Mouse (Mus musculus) heart, embryonic 16.5 days (tissue): ENCODE measurements around the gene Fam163a. TPM values are rescaled to one million over a fixed set of nuclear protein-coding genes. Genes with fewer than 3 reads are reported as not detected.
"Not testable (repeated sequence)": the region's sequence is repeated elsewhere in the genome, so short reads cannot be mapped to it uniquely, and the experiment has no call there.

ENCODE experiments used
- ATAC-seq: fragments of 200-750 bp; cut with Nextera tagmentation; replicated peaks from 2 replicates; pipeline ENCODE4 v1.8.0; 2017; ENCODE audit warnings: moderate number of reproducible peaks; ENCODE audit not compliant: insufficient read depth, low FRiP score; ENCODE audit errors: extremely low read depth
- H3K27ac ChIP-seq: fragments of 300-500 bp; sonication (generic); 2 replicates; pipeline ENCODE4 v1.5.1; 2014; ENCODE audit warnings: mild to moderate bottlenecking, low read length, control low read depth, moderate library complexity
- H3K27me3 ChIP-seq: fragments of 300-500 bp; sonication (generic); 2 replicates; pipeline ENCODE4 v1.6.1; 2014; ENCODE audit warnings: low read length, mixed read lengths; ENCODE audit not compliant: control insufficient read depth, insufficient read depth
- H3K36me3 ChIP-seq: fragments of 300-500 bp; sonication (generic); 2 replicates; pipeline ENCODE4 v1.6.1; 2014; ENCODE audit not compliant: control insufficient read depth, insufficient read depth
- H3K4me1 ChIP-seq: fragments of 300-500 bp; sonication (generic); 2 replicates; pipeline ENCODE4 v1.6.1; 2014; ENCODE audit warnings: low read length, mixed read lengths; ENCODE audit not compliant: control insufficient read depth, insufficient read depth
- H3K4me2 ChIP-seq: fragments of 300-500 bp; sonication (generic); 2 replicates; pipeline ENCODE4 v1.6.1; 2014; ENCODE audit warnings: low read depth, mild to moderate bottlenecking, control low read depth, low read length
- H3K4me3 ChIP-seq: fragments of 300-500 bp; sonication (generic); 2 replicates; pipeline ENCODE4 v1.5.1; 2014; ENCODE audit warnings: mild to moderate bottlenecking, control low read depth, low read length
- H3K9ac ChIP-seq: fragments of 300-500 bp; sonication (generic); 2 replicates; pipeline ENCODE4 v1.6.1; 2014; ENCODE audit warnings: low read length, control low read depth
- H3K9me3 ChIP-seq: fragments of 300-500 bp; sonication (generic); replicated peaks from 2 replicates; pipeline ENCODE4 v1.6.1; 2016; ENCODE audit warnings: low read length; ENCODE audit not compliant: control insufficient read depth
- WGBS: fragments of 180-500 bp; shearing (Covaris S2); extraction: QIAGEN DNeasy Blood & Tissue Kit; methylation state at CpG from one replicate; pipeline ENCODE4 v1.1.7; 2014; 5-methylcytosine and 5-hydroxymethylcytosine counted together
- polyA plus RNA-seq: library from polyadenylated mRNA; unstranded; fragments of >200 nt; fragmentation: Nextera tagmentation; extraction: Ambion mirVana; gene quantifications from 2 replicates; pipeline ENCODE4 v1.2.1, GENCODE M21; 2015

Gene Fam163a
- polyA plus RNA-seq, 1 experiment from 2014 or later: 1.6 TPM

- Histone ChIP-seq H3K27ac (no peak overlapping the region), H3K4me1 (peaks cover 22% of the 10 kb centered on the region), H3K9ac (no peak overlapping the region), H3K4me2 (no peak overlapping the region), H3K9me3 (no peaks in the 10 kb centered on the region), H3K27me3 (no peaks in the 10 kb centered on the region), H3K4me3 (no peak overlapping the region), H3K36me3 (peaks cover 17% of the 10 kb centered on the region)
- 76% methylated on average over 3 of the region's 3 CpGs for WGBS
- ATAC-seq: no peak
These were observed 158.1 kb downstream of the Fam163a start for GRCm38 (mm10) chr1:156046688-156047087.

DNA sequence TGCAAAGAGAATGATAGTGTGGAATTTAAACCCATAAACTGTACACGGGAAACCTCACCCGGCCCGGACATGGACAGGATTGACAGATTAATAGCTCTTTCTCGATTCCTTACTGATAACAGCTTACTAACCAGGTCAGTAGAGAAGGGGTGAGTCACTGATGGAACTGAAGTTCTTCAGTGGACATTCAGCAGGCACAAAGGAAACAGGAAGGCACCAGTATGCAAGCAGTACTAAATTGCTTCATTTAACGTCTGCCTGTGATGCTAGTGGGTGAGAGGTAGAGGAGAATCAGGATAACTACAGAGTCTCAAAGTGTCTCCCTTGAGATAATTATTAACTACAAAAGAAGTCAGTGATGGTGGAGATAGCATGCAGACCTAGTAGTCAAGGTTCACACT lies 160.6 kb downstream of the Fam163a start:
- H3K4me1 ChIP-seq: peaks cover 24% of the 10 kb centered on the region
- no peaks in the 10 kb centered on the region for H3K27me3 ChIP-seq
- 62% methylated on average over 5 of the region's 5 CpGs for WGBS
- no peak overlapping the region for H3K27ac ChIP-seq
- H3K36me3 ChIP-seq: peaks cover 2% of the 10 kb centered on the region
- no peak overlapping the region for H3K4me3 ChIP-seq
- no peak overlapping the region for H3K4me2 ChIP-seq
- no peak overlapping the region for H3K9ac ChIP-seq
- no peaks in the 10 kb centered on the region for H3K9me3 ChIP-seq
- no peak for ATAC-seq

- WGBS: 22% methylated on average over 4 of the region's 4 CpGs
- H3K4me3 ChIP-seq: no peak overlapping the region
- no peak overlapping the region for H3K4me2 ChIP-seq
- H3K9ac ChIP-seq: no peak overlapping the region
- no peak overlapping the region for H3K27ac ChIP-seq
- H3K4me1 ChIP-seq: peaks cover 24% of the 10 kb centered on the region
- ATAC-seq: no peak
- peaks cover 2% of the 10 kb centered on the region for H3K36me3 ChIP-seq
- no peaks in the 10 kb centered on the region for H3K27me3 ChIP-seq
- no peaks in the 10 kb centered on the region for H3K9me3 ChIP-seq
These were observed 161.8 kb downstream of the Fam163a start for GRCm38 (mm10) chr1:156043027-156043426.

- Histone ChIP-seq H3K4me1 (peaks cover 25% of the 10 kb centered on the region), H3K9ac (peak overlapping the region; percentile 70), H3K4me3 (peak overlapping the region; percentile 59), H3K4me2 (peak overlapping the region; percentile 94), H3K9me3 (no peaks in the 10 kb centered on the region), H3K27ac (no peak overlapping the region), H3K36me3 (peaks cover 2% of the 10 kb centered on the region), H3K27me3 (no peaks in the 10 kb centered on the region)
- ATAC-seq: no peak
- WGBS: 76% methylated on average over 5 of the region's 5 CpGs
These were observed 162.3 kb downstream of the Fam163a start for GRCm38 (mm10) chr1:156042481-156042880.

DNA sequence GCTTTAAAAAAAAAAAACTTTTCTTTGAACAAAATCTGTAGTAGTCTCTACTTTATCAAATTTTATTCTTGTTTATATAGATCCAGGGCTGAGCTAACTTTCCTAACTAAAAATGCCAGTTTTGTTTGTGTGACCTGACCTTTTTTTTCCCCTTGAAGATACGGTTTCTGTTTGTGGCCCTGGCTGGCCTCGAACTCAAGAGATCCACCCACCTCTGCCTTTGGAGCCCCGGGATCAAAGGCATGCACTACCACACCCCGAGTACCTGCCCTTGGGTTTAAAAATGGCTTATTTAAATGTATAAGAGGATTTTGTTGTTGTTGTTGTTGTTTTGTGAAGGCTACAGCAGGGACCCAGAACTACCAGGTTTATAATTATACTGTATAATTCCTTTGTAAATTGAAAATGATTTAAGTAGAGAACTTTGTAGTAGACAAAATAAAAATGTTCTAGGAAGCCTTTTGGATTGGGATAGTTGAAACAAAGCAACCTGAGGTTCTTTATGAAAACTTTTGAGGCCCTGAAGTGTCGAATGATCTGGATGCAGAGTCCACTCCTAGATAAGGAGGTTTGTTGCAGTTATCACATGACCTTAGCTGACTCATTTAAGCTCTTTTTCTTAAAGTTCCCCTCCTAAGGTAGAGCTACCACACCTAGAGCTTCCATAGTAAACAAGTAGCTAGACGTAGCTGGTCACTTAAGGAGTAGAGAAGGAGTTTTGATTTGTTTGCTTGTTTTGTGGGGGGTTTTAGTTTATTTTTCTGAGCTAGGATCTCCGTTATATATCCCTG lies 163.2 kb downstream of the Fam163a start:
- Histone ChIP-seq H3K27me3 (no peaks in the 10 kb centered on the region), H3K4me3 (peak overlapping the region; percentile 59), H3K4me1 (peaks cover 24% of the 10 kb centered on the region), H3K9me3 (no peaks in the 10 kb centered on the region), H3K27ac (no peak overlapping the region), H3K36me3 (peaks cover 2% of the 10 kb centered on the region), H3K9ac (peak overlapping the region; percentile 70), H3K4me2 (peak overlapping the region; percentile 94)
- no peak for ATAC-seq
- 23% methylated on average over 7 of the region's 7 CpGs for WGBS

DNA sequence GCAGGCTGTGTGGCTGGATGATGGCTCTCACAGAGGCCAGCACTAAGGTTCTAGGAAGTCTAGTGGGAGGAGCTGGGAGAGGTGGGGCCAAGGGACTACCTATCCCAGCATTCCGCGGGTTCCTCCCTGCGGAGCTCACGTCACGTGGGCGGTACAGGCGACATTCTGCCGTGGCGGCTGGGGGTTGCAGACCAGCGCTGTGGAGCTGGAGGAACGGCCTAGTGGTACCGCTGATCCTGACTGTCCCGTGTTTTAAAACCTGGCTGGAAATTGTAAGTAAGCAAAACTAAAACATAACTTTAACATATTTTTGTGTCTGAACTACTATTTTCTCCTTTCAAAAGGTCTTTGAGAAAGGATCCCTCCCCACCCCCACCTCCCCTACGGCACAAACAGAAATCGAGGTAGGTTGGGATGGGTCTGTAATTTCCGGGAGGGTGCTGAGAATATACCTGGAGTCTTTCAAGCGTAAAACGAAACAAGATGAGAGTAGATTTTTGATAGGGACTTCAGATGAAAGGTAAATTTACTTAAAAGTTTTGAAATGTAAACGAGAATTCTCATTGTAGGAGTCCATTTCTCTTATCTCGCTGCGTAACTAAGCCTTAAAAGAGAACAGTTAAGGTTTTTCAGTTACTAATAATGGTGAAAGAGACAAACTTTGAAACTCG lies 164.0 kb downstream of the Fam163a start:
- under 1% methylated on average over 22 of the region's 22 CpGs for WGBS
- peak; percentile 74 for ATAC-seq
- peaks cover 20% of the 10 kb centered on the region for H3K4me1 ChIP-seq

GRCm38 (mm10) chr1:156039989-156040388 lies 164.8 kb downstream of the Fam163a start:
- ATAC-seq, H3K27me3 ChIP-seq, H3K4me2 ChIP-seq, H3K9me3 ChIP-seq, H3K4me3 ChIP-seq, H3K36me3 ChIP-seq, H3K9ac ChIP-seq: not testable (repeated sequence)
- Histone ChIP-seq H3K27ac (peak overlapping the region; percentile 59; the same call in 1 of the 2 replicates), H3K4me1 (peaks cover 20% of the 10 kb centered on the region)
- WGBS: 65% methylated on average over 7 of the region's 7 CpGs

More for the DNA sequence above, 164.0 kb downstream of the Fam163a start:
- Histone ChIP-seq H3K9me3 (no peaks in the 10 kb centered on the region), H3K9ac (peak overlapping the region; percentile 82), H3K27me3 (no peaks in the 10 kb centered on the region), H3K27ac (peak overlapping the region; percentile 65), H3K4me2 (peak overlapping the region; percentile 59), H3K36me3 (peaks cover 2% of the 10 kb centered on the region), H3K4me3 (peak overlapping the region; percentile 84)

- 38% methylated on average over 5 of the region's 5 CpGs for WGBS
- Histone ChIP-seq H3K9me3 (no peaks in the 10 kb centered on the region), H3K4me3 (peak overlapping the region; percentile 38), H3K4me1 (peaks cover 19% of the 10 kb centered on the region), H3K27me3 (no peaks in the 10 kb centered on the region), H3K27ac (peak overlapping the region; percentile 83), H3K4me2 (peak overlapping the region; percentile 89), H3K36me3 (peaks cover 16% of the 10 kb centered on the region), H3K9ac (peak overlapping the region; percentile 41)
- ATAC-seq: no peak
These were observed 167.7 kb downstream of the Fam163a start for GRCm38 (mm10) chr1:156037144-156037583.
